Mouse (Mus musculus): Measurements from ENCODE around the gene Akap6.

DNA sequence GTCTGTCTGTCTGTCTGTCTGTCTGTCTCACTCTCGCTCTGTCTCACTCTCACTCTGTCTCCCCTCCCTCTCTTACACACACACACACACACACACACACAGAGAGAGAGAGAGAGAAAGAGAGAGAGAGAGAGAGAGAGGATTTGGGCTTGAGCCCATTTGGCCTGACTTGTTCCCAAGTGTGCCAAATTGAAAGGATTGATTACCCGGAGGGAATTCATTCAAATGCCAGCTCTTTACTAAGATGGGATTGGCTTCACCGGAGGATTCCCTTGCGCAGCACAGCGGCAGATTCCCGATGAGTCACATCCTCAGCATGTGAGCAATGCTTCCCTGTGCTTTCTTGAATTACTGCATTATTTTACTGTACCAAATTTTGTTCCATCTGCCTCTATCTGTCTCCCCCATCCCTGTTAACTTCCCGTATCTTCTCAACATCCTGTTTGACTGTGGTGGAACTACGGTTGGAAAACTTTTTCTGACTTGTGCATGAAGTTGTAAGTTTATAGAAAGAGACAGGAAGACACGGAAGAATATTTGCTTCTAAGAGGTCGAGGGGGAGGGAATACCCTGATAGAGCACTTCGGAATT, 447.4 kb downstream of the Akap6 start:
- no peak for TF ChIP-seq MYC (IDR thresholded peaks at IDR 0.05; ENCODE audit: low read depth, low read length)
- no peak for TF ChIP-seq CTCF (conservative IDR thresholded peaks at IDR 0.05 in 1 of 2, IDR thresholded peaks at IDR 0.05 in 1 of 2; ENCODE audit: low read depth in 2 of 2, low read length in 2 of 2)
- TF ChIP-seq KAT2A (IDR thresholded peaks at IDR 0.05; ENCODE audit: insufficient replicate concordance, low read length) = no peak
- TF ChIP-seq TBP (conservative IDR thresholded peaks at IDR 0.05; ENCODE audit: low read depth, low read length) = no peak
- TF ChIP-seq GABPA (IDR thresholded peaks at IDR 0.05; ENCODE audit: insufficient replicate concordance, low read depth, low read length) = no peak
- no peak for TF ChIP-seq NELFE (IDR thresholded peaks at IDR 0.05; ENCODE audit: low read depth, low read length)
- no peak for TF ChIP-seq BHLHE40 (IDR thresholded peaks at IDR 0.05; ENCODE audit: low read depth, low read length)
- TF ChIP-seq MAX (IDR thresholded peaks at IDR 0.05; ENCODE audit: low read length) = no peak
- no peak for TF ChIP-seq ZC3H11A (IDR thresholded peaks at IDR 0.05; ENCODE audit: low read depth, low read length)
